Mouse (Mus musculus): ENCODE data around the gene Fam243. TPM values are rescaled to one million over a fixed set of nuclear protein-coding genes. Genes with fewer than 3 reads are reported as not detected.

Gene Fam243
- polyA plus RNA-seq, 1 experiment from 2014 or later, result 0.08 TPM

DNA sequence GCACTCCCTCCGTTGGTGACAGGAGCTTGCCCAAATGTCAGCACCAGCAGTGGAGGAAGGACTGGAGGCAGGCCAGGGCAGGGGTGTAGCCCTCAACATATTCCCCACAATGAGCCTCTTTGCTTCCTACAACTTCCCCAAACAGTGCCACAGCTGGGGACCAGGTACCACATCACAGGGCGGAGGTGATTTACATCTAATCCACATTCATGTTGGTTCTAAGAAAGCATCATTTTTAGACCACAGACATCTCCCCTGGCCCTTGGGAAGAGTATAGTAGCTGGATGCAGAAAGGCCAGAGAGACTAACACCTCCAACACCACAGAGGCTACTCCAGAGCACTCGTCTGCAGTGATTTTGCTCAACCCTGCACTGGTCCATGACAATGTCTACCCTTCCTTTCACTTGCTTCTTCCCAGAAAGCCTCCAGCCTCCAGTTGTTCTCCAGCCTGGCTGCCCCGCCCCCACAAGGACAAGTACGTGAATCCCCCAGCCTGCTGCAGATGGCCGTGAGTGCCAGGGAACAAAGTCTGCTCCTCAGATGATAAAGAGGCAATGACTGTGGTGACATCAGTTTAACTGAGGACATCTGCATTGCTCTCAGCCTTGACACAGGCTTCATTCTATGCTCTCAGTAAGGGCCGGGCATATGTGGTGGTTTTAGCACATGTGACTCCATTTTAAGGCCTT lies 5.0 kb downstream of the Fam243 start:
- Histone ChIP-seq H3K4me1 (no peaks in the 10 kb centered on the region), H3K9me3 (replicated peaks) (no peaks in the 10 kb centered on the region), H3K27ac (no peak overlapping the region), H3K27me3 (no peaks in the 10 kb centered on the region), H3K4me3 (no peak overlapping the region), H3K9ac (no peak overlapping the region), H3K36me3 (peaks cover 25% of the 10 kb centered on the region), H3K4me2 (replicated peaks) (no peak overlapping the region)
- WGBS, result 68% methylated on average over 7 of the region's 7 CpGs
- no peak for ATAC-seq (ENCODE audit: low FRiP score)

- 55% methylated on average over 13 of the region's 13 CpGs for WGBS
- no peak overlapping the region for H3K9ac ChIP-seq
Observed at GRCm38 (mm10) chr16:92313953-92314741, 7.1 kb downstream of the Fam243 start.

DNA sequence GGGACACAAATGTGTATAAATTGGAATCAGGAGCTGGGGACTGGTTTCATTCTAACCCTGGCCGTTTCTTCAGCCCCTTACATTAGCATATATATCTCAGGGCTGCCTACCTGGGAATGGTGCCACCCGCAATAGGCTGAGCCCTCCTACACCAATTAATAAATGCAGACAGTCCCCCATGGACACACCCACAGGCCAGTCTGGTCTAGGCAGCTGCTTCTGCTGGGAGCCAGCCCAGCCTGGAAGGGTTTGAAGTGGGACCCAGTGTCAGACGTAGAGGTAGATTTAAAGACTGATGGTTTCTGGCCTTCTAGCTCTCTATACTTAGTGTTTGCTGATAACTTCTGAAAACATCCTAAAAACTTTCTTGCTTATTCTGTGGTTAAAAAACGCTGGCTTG lies 12.1 kb downstream of the Fam243 start:
- no peak for ATAC-seq (ENCODE audit: low FRiP score)
- Histone ChIP-seq H3K36me3 (peaks cover 43% of the 10 kb centered on the region), H3K27ac (no peak overlapping the region), H3K9ac (no peak overlapping the region), H3K4me3 (no peak overlapping the region), H3K9me3 (replicated peaks) (no peaks in the 10 kb centered on the region), H3K4me1 (peaks cover 6% of the 10 kb centered on the region; the same call in 1 of the 2 replicates), H3K27me3 (no peaks in the 10 kb centered on the region), H3K4me2 (replicated peaks) (no peak overlapping the region)
- WGBS, result 44% methylated on average over 4 of the region's 4 CpGs

More at GRCm38 (mm10) chr16:92313953-92314741, 7.1 kb downstream of the Fam243 start:
- no peak overlapping the region for H3K4me3 ChIP-seq
- no peaks in the 10 kb centered on the region for H3K27me3 ChIP-seq
- no peak overlapping the region for H3K4me2 ChIP-seq (replicated peaks)
- H3K4me1 ChIP-seq, result peaks cover 5% of the 10 kb centered on the region; the same call in 1 of the 2 replicates
- no peak overlapping the region for H3K27ac ChIP-seq
- peaks cover 32% of the 10 kb centered on the region for H3K36me3 ChIP-seq
- peak; percentile 80 for ATAC-seq (ENCODE audit: low FRiP score)
- no peaks in the 10 kb centered on the region for H3K9me3 ChIP-seq (replicated peaks)

GRCm38 (mm10) chr16:92307947-92308346 lies 13.3 kb downstream of the Fam243 start:
- Histone ChIP-seq H3K36me3 (peaks cover 37% of the 10 kb centered on the region), H3K4me2 (replicated peaks) (no peak overlapping the region), H3K9me3 (replicated peaks) (no peaks in the 10 kb centered on the region), H3K27ac (no peak overlapping the region), H3K9ac (no peak overlapping the region), H3K27me3 (no peaks in the 10 kb centered on the region), H3K4me1 (peaks cover 7% of the 10 kb centered on the region), H3K4me3 (no peak overlapping the region)
- WGBS, result 81% methylated on average over 3 of the region's 3 CpGs
- ATAC-seq (ENCODE audit: low FRiP score), result no peak

GRCm38 (mm10) chr16:92305519-92305918 lies 15.7 kb downstream of the Fam243 start:
- Histone ChIP-seq H3K4me2 (replicated peaks) (no peak overlapping the region), H3K27me3 (no peaks in the 10 kb centered on the region), H3K9ac (no peak overlapping the region), H3K4me3 (no peak overlapping the region), H3K36me3 (peaks cover 15% of the 10 kb centered on the region), H3K4me1 (peaks cover 22% of the 10 kb centered on the region), H3K9me3 (replicated peaks) (no peaks in the 10 kb centered on the region), H3K27ac (no peak overlapping the region)
- no peak for ATAC-seq (ENCODE audit: low FRiP score)
- 95% methylated on average over 2 of the region's 2 CpGs for WGBS

GRCm38 (mm10) chr16:92302506-92302905 lies 18.7 kb downstream of the Fam243 start:
- Histone ChIP-seq H3K36me3 (peaks cover 10% of the 10 kb centered on the region), H3K4me2 (replicated peaks) (peak overlapping the region; percentile 87), H3K9me3 (replicated peaks) (no peaks in the 10 kb centered on the region), H3K27me3 (no peaks in the 10 kb centered on the region), H3K9ac (peak overlapping the region; percentile 23; the same call in 1 of the 2 replicates), H3K4me3 (0 out of 2 replicates have a peak overlapping the region, but pooled peaks have one; percentile 60), H3K4me1 (peaks cover 21% of the 10 kb centered on the region), H3K27ac (no peak overlapping the region)
- 70% methylated on average over 5 of the region's 5 CpGs for WGBS
- no peak for ATAC-seq (ENCODE audit: low FRiP score)

DNA sequence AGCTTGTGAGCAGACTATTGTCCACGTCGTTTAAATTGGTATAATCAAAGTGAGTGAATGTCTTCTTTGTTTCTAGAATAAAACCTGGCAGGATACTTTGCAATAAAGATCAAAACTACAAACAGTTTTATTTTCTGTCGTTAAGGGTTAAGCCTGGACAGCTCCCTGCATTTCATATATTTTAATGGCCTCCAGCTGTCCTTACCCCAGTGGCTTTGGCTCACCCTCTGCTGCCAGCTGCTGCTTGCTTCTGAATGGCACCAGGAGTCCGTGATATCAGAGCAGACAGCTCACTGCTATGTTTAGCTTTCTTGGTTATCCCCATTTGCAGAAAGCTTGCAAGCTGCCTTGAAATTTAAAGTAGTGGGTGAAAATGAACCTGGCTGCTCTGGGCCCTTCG lies 19.3 kb downstream of the Fam243 start:
- peaks cover 21% of the 10 kb centered on the region for H3K4me1 ChIP-seq
- H3K36me3 ChIP-seq, result peaks cover 6% of the 10 kb centered on the region
- peak overlapping the region; percentile 87 for H3K4me2 ChIP-seq (replicated peaks)
- H3K27ac ChIP-seq, result peak overlapping the region; percentile 37
- H3K4me3 ChIP-seq, result peak overlapping the region; percentile 60
- H3K27me3 ChIP-seq, result no peaks in the 10 kb centered on the region
- 39% methylated on average over 5 of the region's 5 CpGs for WGBS
- ATAC-seq (ENCODE audit: low FRiP score), result no peak
- H3K9me3 ChIP-seq (replicated peaks), result no peaks in the 10 kb centered on the region
- H3K9ac ChIP-seq, result peak overlapping the region; percentile 75

GRCm38 (mm10) chr16:92301412-92301806 lies 19.8 kb downstream of the Fam243 start:
- peak; percentile 75 for ATAC-seq (ENCODE audit: low FRiP score)
- H3K36me3 ChIP-seq, result 0 out of 2 replicates have a peak, but pooled peaks cover 3% of the 10 kb centered on the region
- peak overlapping the region; percentile 75 for H3K9ac ChIP-seq
- H3K27me3 ChIP-seq, result no peaks in the 10 kb centered on the region
- peaks cover 21% of the 10 kb centered on the region for H3K4me1 ChIP-seq
- WGBS, result 2% methylated on average over 12 of the region's 12 CpGs
- H3K4me2 ChIP-seq (replicated peaks), result peak overlapping the region; percentile 87
- H3K27ac ChIP-seq, result peak overlapping the region; percentile 37
- H3K4me3 ChIP-seq, result peak overlapping the region; percentile 60
- H3K9me3 ChIP-seq (replicated peaks), result no peaks in the 10 kb centered on the region

DNA sequence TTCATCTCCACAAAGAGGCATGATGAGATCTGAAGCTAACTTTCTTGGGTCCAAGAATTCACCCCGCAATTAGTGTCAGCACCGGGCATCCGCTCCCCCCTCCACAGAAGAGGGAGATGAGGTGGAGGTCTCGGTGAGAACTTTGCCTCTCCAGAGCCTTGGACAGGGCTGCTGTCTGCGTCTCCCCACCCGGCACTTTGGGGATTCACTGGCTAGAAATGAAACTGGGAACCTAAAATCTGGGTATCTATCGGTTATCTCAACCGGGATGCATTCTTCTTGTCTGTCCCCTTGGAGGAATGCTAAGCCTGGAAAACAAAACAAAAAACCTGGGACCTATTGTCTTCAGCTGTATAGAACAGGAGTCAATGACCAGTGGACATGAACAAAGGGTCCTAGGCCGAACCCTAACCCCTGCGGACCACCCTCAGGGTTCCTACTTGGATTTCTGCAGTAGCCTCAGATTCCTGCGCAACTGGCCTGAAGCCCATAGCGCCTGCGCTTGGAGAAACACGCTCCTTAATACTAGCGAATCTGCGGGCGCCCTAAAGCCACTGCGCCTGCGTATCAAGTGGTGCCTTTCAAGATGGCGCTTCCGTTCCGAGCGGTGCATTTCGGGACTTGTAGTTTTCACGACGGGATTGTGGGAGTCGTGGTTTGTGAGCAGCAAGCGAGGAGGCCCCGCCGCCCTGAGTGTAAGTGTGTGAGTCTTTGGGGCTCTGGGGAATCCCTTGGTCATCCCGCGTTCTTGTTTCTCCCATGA lies 20.4 kb downstream of the Fam243 start, which contains the start of gene Smim11:
TSS of gene Smim11 (plus strand) at position 638 of the 763 bp plus-strand sequence.
- H3K36me3 ChIP-seq, result 0 out of 2 replicates have a peak, but pooled peaks cover 3% of the 10 kb centered on the region
- H3K4me2 ChIP-seq (replicated peaks), result peak within 1 kb of the TSS; percentile 87
- peak; percentile 96 for ATAC-seq (ENCODE audit: low FRiP score)
- H3K27ac ChIP-seq, result peak within 1 kb of the TSS; percentile 67
- H3K9me3 ChIP-seq (replicated peaks), result no peaks in the 10 kb centered on the region
- no peaks in the 10 kb centered on the region for H3K27me3 ChIP-seq
- peak within 1 kb of the TSS; percentile 75 for H3K9ac ChIP-seq
- WGBS, result 8% methylated on average over 32 of the region's 32 CpGs
- H3K4me3 ChIP-seq, result peak within 1 kb of the TSS; percentile 60
- peaks cover 21% of the 10 kb centered on the region for H3K4me1 ChIP-seq

DNA sequence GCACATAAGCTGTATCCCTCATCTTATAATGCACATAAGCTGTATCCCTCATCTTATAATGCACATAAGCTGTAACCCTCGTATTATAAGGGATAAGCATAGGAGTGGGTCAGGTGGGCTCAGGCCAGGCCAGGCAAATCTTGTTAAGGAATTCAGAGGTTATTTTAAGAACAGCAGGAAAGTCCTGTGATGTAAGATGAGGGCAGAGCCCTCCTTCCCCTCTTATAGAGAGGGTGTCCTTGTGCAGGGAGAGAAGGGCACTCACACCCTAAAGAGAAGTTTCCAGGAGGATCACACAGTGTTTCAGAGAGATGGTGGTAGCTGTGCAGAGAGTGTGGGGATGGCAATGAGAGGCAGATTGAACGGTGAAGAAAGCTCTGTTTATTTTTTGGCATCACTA lies 25.9 kb downstream of the Fam243 start:
- peaks cover 10% of the 10 kb centered on the region for H3K4me1 ChIP-seq
- H3K36me3 ChIP-seq, result no peaks in the 10 kb centered on the region
- ATAC-seq (ENCODE audit: low FRiP score), result no peak
- no peak overlapping the region for H3K27ac ChIP-seq
- no peak overlapping the region for H3K4me3 ChIP-seq
- no peaks in the 10 kb centered on the region for H3K27me3 ChIP-seq
- H3K9me3 ChIP-seq (replicated peaks), result no peaks in the 10 kb centered on the region
- 80% methylated on average over 2 of the region's 2 CpGs for WGBS
- no peak overlapping the region for H3K9ac ChIP-seq
- H3K4me2 ChIP-seq (replicated peaks), result no peak overlapping the region

GRCm38 (mm10) chr16:92294267-92294970 lies 26.8 kb downstream of the Fam243 start:
- H3K36me3 ChIP-seq, result no peaks in the 10 kb centered on the region
- H3K27me3 ChIP-seq, result no peaks in the 10 kb centered on the region
- no peak overlapping the region for H3K9ac ChIP-seq
- WGBS, result 57% methylated on average over 12 of the region's 12 CpGs
- no peak for ATAC-seq (ENCODE audit: low FRiP score)
- H3K4me2 ChIP-seq (replicated peaks), result no peak overlapping the region
- H3K27ac ChIP-seq, result no peak overlapping the region
- H3K9me3 ChIP-seq (replicated peaks), result no peaks in the 10 kb centered on the region
- H3K4me1 ChIP-seq, result peaks cover 7% of the 10 kb centered on the region
- no peak overlapping the region for H3K4me3 ChIP-seq

Measured in hindbrain, embryonic 12.5 days (tissue).